Mouse (Mus musculus): ENCODE data around the gene Prrc2c. TPM values are rescaled to one million over a fixed set of nuclear protein-coding genes. Genes with fewer than 3 reads are reported as not detected.

The Prrc2c gene
- total and polyA plus RNA-seq, 2 experiments from 2014 or later, result 71.5 to 155 TPM

- Histone ChIP-seq H3K4me3 (ENCODE audit: low read depth, low read length) (no peak overlapping the region), H3K4me2 (ENCODE audit: low read depth, low read length, poor library complexity, severe bottlenecking) (no peak overlapping the region), H3K9me3 (ENCODE audit: low read length) (no peaks in the 10 kb centered on the region), H3K4me1 (ENCODE audit: insufficient read depth, low read length) (no peaks in the 10 kb centered on the region), H3K27me3 (ENCODE audit: insufficient read depth, low read length) (no peaks in the 10 kb centered on the region), H3K36me3 (ENCODE audit: insufficient read depth, low read length) (peaks cover 12% of the 10 kb centered on the region), H3K9ac (replicated peaks; ENCODE audit: low read length, poor library complexity, severe bottlenecking) (no peak overlapping the region), H3K27ac (ENCODE audit: low read depth, low read length) (no peak overlapping the region)
- ATAC-seq (ENCODE audit: low FRiP score) (no peak), DNase-seq (ENCODE audit: low spot score) (no peak)
- TF ChIP-seq CTCF (IDR thresholded peaks at IDR 0.05), result no peak
Observed at GRCm38 (mm10) chr1:162723610-162724009, 16.7 kb downstream of the Prrc2c start.

DNA sequence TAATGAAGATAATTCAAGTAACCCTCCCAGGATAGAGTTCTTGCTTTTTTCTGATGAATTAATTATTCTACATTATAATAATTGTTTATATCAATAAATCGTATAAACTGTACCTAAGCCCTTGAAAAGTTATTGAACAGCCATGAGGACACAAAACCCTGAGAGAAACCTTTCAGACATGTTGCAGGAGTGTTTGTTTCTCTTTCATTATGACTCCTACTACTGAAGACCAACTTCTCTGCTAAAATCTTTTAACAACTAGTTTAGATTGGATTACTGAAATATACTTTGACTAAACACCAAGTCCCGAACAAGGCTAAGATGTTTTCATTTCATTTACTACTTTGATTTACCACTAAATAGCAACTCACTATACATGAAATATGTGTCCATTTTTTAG lies 19.7 kb downstream of the Prrc2c start:
- 88% methylated on average over 2 of the region's 2 CpGs for WGBS
- ATAC-seq (ENCODE audit: low FRiP score), result no peak
- Histone ChIP-seq H3K36me3 (ENCODE audit: insufficient read depth, low read length) (peaks cover 27% of the 10 kb centered on the region), H3K4me3 (ENCODE audit: low read depth, low read length) (no peak overlapping the region), H3K9me3 (ENCODE audit: low read length) (no peaks in the 10 kb centered on the region), H3K27me3 (ENCODE audit: insufficient read depth, low read length) (no peaks in the 10 kb centered on the region), H3K27ac (ENCODE audit: low read depth, low read length) (no peak overlapping the region), H3K9ac (replicated peaks; ENCODE audit: low read length, poor library complexity, severe bottlenecking) (no peak overlapping the region), H3K4me1 (ENCODE audit: insufficient read depth, low read length) (no peaks in the 10 kb centered on the region), H3K4me2 (ENCODE audit: low read depth, low read length, poor library complexity, severe bottlenecking) (no peak overlapping the region)
- TF ChIP-seq CTCF (IDR thresholded peaks at IDR 0.05), result no peak
- no peak for DNase-seq (ENCODE audit: low spot score)

GRCm38 (mm10) chr1:162700389-162701066 lies 39.8 kb downstream of the Prrc2c start:
- no peaks in the 10 kb centered on the region for H3K4me1 ChIP-seq (ENCODE audit: insufficient read depth, low read length)
- ATAC-seq (ENCODE audit: low FRiP score) (no peak), DNase-seq (ENCODE audit: low spot score) (no peak)
- no peaks in the 10 kb centered on the region for H3K27me3 ChIP-seq (ENCODE audit: insufficient read depth, low read length)
- no peak overlapping the region for H3K4me2 ChIP-seq (ENCODE audit: low read depth, low read length, poor library complexity, severe bottlenecking)
- H3K4me3 ChIP-seq (ENCODE audit: low read depth, low read length), result no peak overlapping the region
- H3K36me3 ChIP-seq (ENCODE audit: insufficient read depth, low read length), result peaks cover 55% of the 10 kb centered on the region
- no peak overlapping the region for H3K9ac ChIP-seq (replicated peaks; ENCODE audit: low read length, poor library complexity, severe bottlenecking)
- no peaks in the 10 kb centered on the region for H3K9me3 ChIP-seq (ENCODE audit: low read length)
- no peak for TF ChIP-seq CTCF (IDR thresholded peaks at IDR 0.05)
- WGBS, result 88% methylated on average over 8 of the region's 8 CpGs
- no peak overlapping the region for H3K27ac ChIP-seq (ENCODE audit: low read depth, low read length)

DNA sequence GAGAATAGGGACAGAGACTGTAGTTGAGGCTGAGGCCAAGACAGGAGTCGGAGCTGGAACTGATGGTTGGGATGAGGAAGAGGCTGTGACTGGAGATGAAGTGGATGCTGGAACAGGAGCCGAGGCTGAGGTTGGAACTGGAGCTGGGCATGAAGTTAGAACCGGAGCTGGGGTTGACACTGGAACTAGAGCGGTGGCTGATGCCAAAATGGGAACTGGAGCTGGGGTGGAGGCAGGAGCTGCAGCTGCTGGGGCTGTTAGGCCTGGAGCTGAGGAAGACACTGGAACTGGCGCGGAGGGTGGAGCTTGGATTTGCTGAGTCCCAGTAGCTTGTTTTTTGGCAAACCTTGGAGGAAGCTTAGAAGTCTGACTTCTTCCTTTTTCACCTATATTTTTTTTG lies 42.5 kb downstream of the Prrc2c start:
- no peak overlapping the region for H3K9ac ChIP-seq (replicated peaks; ENCODE audit: low read length, poor library complexity, severe bottlenecking)
- H3K4me1 ChIP-seq (ENCODE audit: insufficient read depth, low read length), result no peaks in the 10 kb centered on the region
- H3K36me3 ChIP-seq (ENCODE audit: insufficient read depth, low read length), result peaks cover 46% of the 10 kb centered on the region
- no peak overlapping the region for H3K27ac ChIP-seq (ENCODE audit: low read depth, low read length)
- no peak for DNase-seq (ENCODE audit: low spot score)
- no peak for TF ChIP-seq CTCF (IDR thresholded peaks at IDR 0.05)
- H3K4me3 ChIP-seq (ENCODE audit: low read depth, low read length), result no peak overlapping the region
- WGBS, result 98% methylated on average over 6 of the region's 6 CpGs
- H3K9me3 ChIP-seq (ENCODE audit: low read length), result no peaks in the 10 kb centered on the region
- no peaks in the 10 kb centered on the region for H3K27me3 ChIP-seq (ENCODE audit: insufficient read depth, low read length)
- H3K4me2 ChIP-seq (ENCODE audit: low read depth, low read length, poor library complexity, severe bottlenecking), result no peak overlapping the region
- no peak for ATAC-seq (ENCODE audit: low FRiP score)

GRCm38 (mm10) chr1:162693721-162694120 lies 46.6 kb downstream of the Prrc2c start:
- H3K36me3 ChIP-seq (ENCODE audit: insufficient read depth, low read length), result peaks cover 53% of the 10 kb centered on the region
- no peak for ATAC-seq (ENCODE audit: low FRiP score)
- H3K4me1 ChIP-seq (ENCODE audit: insufficient read depth, low read length), result no peaks in the 10 kb centered on the region
- no peak overlapping the region for H3K9ac ChIP-seq (replicated peaks; ENCODE audit: low read length, poor library complexity, severe bottlenecking)
- no peak overlapping the region for H3K27ac ChIP-seq (ENCODE audit: low read depth, low read length)
- DNase-seq (ENCODE audit: low spot score), result no peak
- no peaks in the 10 kb centered on the region for H3K9me3 ChIP-seq (ENCODE audit: low read length)
- H3K27me3 ChIP-seq (ENCODE audit: insufficient read depth, low read length), result no peaks in the 10 kb centered on the region
- H3K4me3 ChIP-seq (ENCODE audit: low read depth, low read length), result no peak overlapping the region
- no peak for TF ChIP-seq CTCF (IDR thresholded peaks at IDR 0.05)
- 85% methylated on average over 2 of the region's 2 CpGs for WGBS
- H3K4me2 ChIP-seq (ENCODE audit: low read depth, low read length, poor library complexity, severe bottlenecking), result no peak overlapping the region

- H3K4me2 ChIP-seq (ENCODE audit: low read depth, low read length, poor library complexity, severe bottlenecking), result peak overlapping the region; percentile 42
- H3K9ac ChIP-seq (replicated peaks; ENCODE audit: low read length, poor library complexity, severe bottlenecking), result no peak overlapping the region
- WGBS, result 2% methylated on average over 11 of the region's 11 CpGs
- ATAC-seq (ENCODE audit: low FRiP score) (peak; percentile 80), DNase-seq (ENCODE audit: low spot score) (peak; percentile 25)
- no peak for TF ChIP-seq CTCF (IDR thresholded peaks at IDR 0.05)
- no peaks in the 10 kb centered on the region for H3K27me3 ChIP-seq (ENCODE audit: insufficient read depth, low read length)
- H3K9me3 ChIP-seq (ENCODE audit: low read length), result no peaks in the 10 kb centered on the region
- H3K36me3 ChIP-seq (ENCODE audit: insufficient read depth, low read length), result peaks cover 6% of the 10 kb centered on the region; the same call in 1 of the 2 replicates
- no peak overlapping the region for H3K27ac ChIP-seq (ENCODE audit: low read depth, low read length)
- H3K4me1 ChIP-seq (ENCODE audit: insufficient read depth, low read length), result peaks cover 4% of the 10 kb centered on the region; the same call in 1 of the 2 replicates
- no peak overlapping the region for H3K4me3 ChIP-seq (ENCODE audit: low read depth, low read length)
Observed at GRCm38 (mm10) chr1:162665486-162666174, 74.7 kb downstream of the Prrc2c start.
